Mouse (Mus musculus): ENCODE data around the gene Anks1.
A peak's percentile ranks its signal among the peaks of the same experiment; 100 is the strongest.

- TF ChIP-seq MAFK (IDR thresholded peaks at IDR 0.05; ENCODE audit: insufficient read depth, low read depth, low read length): no peak
- no peak for TF ChIP-seq ZC3H11A (IDR thresholded peaks at IDR 0.05; ENCODE audit: borderline replicate concordance, low read depth, low read length)
- no peak for TF ChIP-seq ZNF384 (IDR thresholded peaks at IDR 0.05; ENCODE audit: low read depth, low read length)
- TF ChIP-seq HCFC1 (IDR thresholded peaks at IDR 0.05; ENCODE audit: borderline replicate concordance, insufficient read depth, low read length): peak; percentile 17; the same call in 1 of the 2 replicates
These were observed 172.8 kb downstream of the Anks1 start for GRCm38 (mm10) chr17:28081856-28082255.
